Comparison of ENCODE assay signal across 38 mouse cellular contexts in genomic region chr11:58138821-58139220, GRCm38 (mm10). TPM values are rescaled to one million over a fixed set of nuclear protein-coding genes. Genes with fewer than 3 reads are reported as not detected.
A peak's percentile ranks its signal among the peaks of the same experiment; 100 is the strongest.
DNase-seq lines count a peak whose midpoint lies in the region; ATAC-seq lines count a peak whose summit lies in the region.
"Had no signal": no experiment of that assay in that cellular context is flagged by ENCODE, and none has a peak within 500 bp of the region (broad histone marks: within the 10 kb centered on the region; RNA-seq: fewer than 3 reads in every experiment).

No protein-coding gene starts in this region.

- peaks cover 98% of the 10 kb centered on the region for H3K36me3 ChIP-seq in hindbrain, embryonic 10.5 days
- peaks cover 80% of the 10 kb centered on the region for H3K36me3 ChIP-seq in hindbrain, embryonic 12.5 days
- H3K36me3 ChIP-seq in liver, embryonic 11.5 days (ENCODE audit: control insufficient read depth, insufficient read depth, low read length): peaks cover 48% of the 10 kb centered on the region

- peak; percentile 16 for DNase-seq in hindbrain, embryonic 10.5 days (ENCODE audit: low spot score)
- DNase-seq in T-cell, adult 2 months (ENCODE audit: low spot score): peak; percentile 12
- peak; percentile 44 for DNase-seq in naive thymus-derived CD4-positive, alpha-beta T cell, adult 2 months (ENCODE audit: low read depth)
- peak; percentile 37 to 38 for DNase-seq in thymus, postnatal 10 days (ENCODE audit: low spot score in 2 of 2)
- no peak for DNase-seq in liver, embryonic 11.5 days (ENCODE audit: low spot score)
- DNase-seq in adrenal gland, adult 18-20 months (ENCODE audit: low spot score in 2 of 2): no peak
- no peak for DNase-seq in right cerebral cortex, adult 18-20 months
- DNase-seq: adrenal gland, postnatal 14 days; cerebellum, adult 11-12 months; cerebellum, adult 9-11 months; gastrocnemius, postnatal 25 days; heart, adult 18-20 months; heart, postnatal 10 days; kidney, adult 9 months; kidney, postnatal 14 days; liver, postnatal 0 days; lung, postnatal 36 days; right cerebral cortex, postnatal 14 days had no signal

- H3K4me3 ChIP-seq in hindbrain, embryonic 10.5 days: no peak overlapping the region
- H3K4me3 ChIP-seq in hindbrain, embryonic 12.5 days: no peak overlapping the region
- H3K4me3 ChIP-seq in liver, embryonic 11.5 days (ENCODE audit: low read depth, low read length): no peak overlapping the region
- H3K4me3 ChIP-seq: embryonic facial prominence, embryonic 13.5 days; forebrain, embryonic 10.5 days; forebrain, embryonic 15.5 days; left cerebral cortex, adult 2 months; limb, embryonic 13.5 days; liver, embryonic 12.5 days; midbrain, embryonic 13.5 days; neural tube, embryonic 12.5 days had no signal

- H3K27ac ChIP-seq in hindbrain, embryonic 10.5 days: no peak overlapping the region; the same call in 1 of the 2 replicates
- H3K27ac ChIP-seq in hindbrain, embryonic 12.5 days: no peak overlapping the region
- H3K27ac ChIP-seq in liver, embryonic 11.5 days (ENCODE audit: low read depth, low read length): no peak overlapping the region
- H3K27ac ChIP-seq: embryonic facial prominence, embryonic 13.5 days; forebrain, embryonic 10.5 days; forebrain, embryonic 15.5 days; left cerebral cortex, adult 2 months; limb, embryonic 13.5 days; liver, embryonic 12.5 days; midbrain, embryonic 13.5 days; neural tube, embryonic 12.5 days had no signal

- no peaks in the 10 kb centered on the region for H3K27me3 ChIP-seq in hindbrain, embryonic 10.5 days (ENCODE audit: insufficient read depth, poor library complexity, severe bottlenecking)
- no peaks in the 10 kb centered on the region for H3K27me3 ChIP-seq in hindbrain, embryonic 12.5 days
- H3K27me3 ChIP-seq in liver, embryonic 11.5 days (replicated peaks; ENCODE audit: control insufficient read depth, insufficient read depth, low read length): no peaks in the 10 kb centered on the region
- H3K27me3 ChIP-seq: embryonic facial prominence, embryonic 13.5 days; forebrain, embryonic 15.5 days; limb, embryonic 13.5 days; liver, embryonic 12.5 days; midbrain, embryonic 13.5 days; neural tube, embryonic 12.5 days had no signal

- no peak overlapping the region for H3K9ac ChIP-seq in hindbrain, embryonic 12.5 days
- H3K9ac ChIP-seq in liver, embryonic 11.5 days (ENCODE audit: low read depth, low read length): no peak overlapping the region
- H3K9ac ChIP-seq: embryonic facial prominence, embryonic 13.5 days; forebrain, embryonic 15.5 days; limb, embryonic 13.5 days; liver, embryonic 12.5 days; liver, postnatal 0 days; midbrain, embryonic 13.5 days; neural tube, embryonic 12.5 days had no signal

- H3K9me3 ChIP-seq in hindbrain, embryonic 10.5 days: no peaks in the 10 kb centered on the region
- no peaks in the 10 kb centered on the region for H3K9me3 ChIP-seq in hindbrain, embryonic 12.5 days (replicated peaks)
- no peaks in the 10 kb centered on the region for H3K9me3 ChIP-seq in liver, embryonic 11.5 days (ENCODE audit: control insufficient read depth, low read length)
- H3K9me3 ChIP-seq: embryonic facial prominence, embryonic 13.5 days; forebrain, embryonic 10.5 days; forebrain, embryonic 15.5 days; limb, embryonic 13.5 days; liver, embryonic 12.5 days; midbrain, embryonic 13.5 days; neural tube, embryonic 12.5 days had no signal

- peaks cover 7% of the 10 kb centered on the region; the same call in 1 of the 2 replicates for H3K4me1 ChIP-seq in hindbrain, embryonic 10.5 days (replicated peaks)
- H3K4me1 ChIP-seq in hindbrain, embryonic 12.5 days: no peaks in the 10 kb centered on the region
- H3K4me1 ChIP-seq in liver, embryonic 11.5 days (replicated peaks; ENCODE audit: control insufficient read depth, insufficient read depth, low read length): no peaks in the 10 kb centered on the region
- H3K4me1 ChIP-seq: embryonic facial prominence, embryonic 13.5 days; forebrain, embryonic 10.5 days; forebrain, embryonic 15.5 days; limb, embryonic 13.5 days; liver, embryonic 12.5 days; midbrain, embryonic 13.5 days; neural tube, embryonic 12.5 days had no signal

- H3K4me2 ChIP-seq in hindbrain, embryonic 12.5 days (replicated peaks): no peak overlapping the region
- no peak overlapping the region for H3K4me2 ChIP-seq in liver, embryonic 11.5 days
- H3K4me2 ChIP-seq: embryonic facial prominence, embryonic 13.5 days; forebrain, embryonic 15.5 days; heart, embryonic 11.5 days; limb, embryonic 13.5 days; liver, embryonic 12.5 days; midbrain, embryonic 13.5 days; neural tube, embryonic 12.5 days had no signal

- 85% methylated on average over 11 of the region's 11 CpGs for WGBS in hindbrain, embryonic 10.5 days
- WGBS in hindbrain, embryonic 12.5 days: 81% methylated on average over 11 of the region's 11 CpGs
- 83% methylated on average over 11 of the region's 11 CpGs for WGBS in liver, embryonic 11.5 days

- no peak for ATAC-seq in hindbrain, embryonic 12.5 days (ENCODE audit: low FRiP score)
- ATAC-seq in liver, embryonic 11.5 days (replicated peaks; ENCODE audit: low FRiP score): no peak
- ATAC-seq: activated CD4-positive, CD25-positive, alpha-beta regulatory T cell, adult 4 months; forebrain, embryonic 15.5 days; intestine, postnatal 0 days; liver, embryonic 12.5 days; liver, postnatal 0 days; midbrain, embryonic 13.5 days had no signal

RNA-seq across cellular contexts. Expression of gene Gemin5, which starts 29.5 kb away (rescaled TPM):
- 27.0 and 31.8 TPM in 2 replicates for polyA plus RNA-seq in hindbrain, embryonic 10.5 days (2016; fragmentation: Nextera tagmentation; extraction: Ambion mirVana)
- polyA plus RNA-seq in hindbrain, embryonic 12.5 days (2016; fragmentation: Nextera tagmentation; extraction: Ambion mirVana): 22.5 and 24.2 TPM in 2 replicates
- 36.6 and 41.1 TPM in 2 replicates for polyA plus RNA-seq in liver, embryonic 11.5 days (2014; fragmentation: Nextera tagmentation; extraction: Ambion mirVana)
- 10 to 100 TPM; 22.2 to 22.9 TPM for total RNA-seq in adrenal gland, adult 18-20 months (2021)

RNA-seq across cellular contexts. Expression of gene Mrpl22, which starts 32.6 kb away (rescaled TPM):
- polyA plus RNA-seq in hindbrain, embryonic 10.5 days (2016; fragmentation: Nextera tagmentation; extraction: Ambion mirVana): 140 TPM in 2 replicates
- 98.3 and 102 TPM in 2 replicates for polyA plus RNA-seq in hindbrain, embryonic 12.5 days (2016; fragmentation: Nextera tagmentation; extraction: Ambion mirVana)
- polyA plus RNA-seq in liver, embryonic 11.5 days (2014; fragmentation: Nextera tagmentation; extraction: Ambion mirVana): 178 and 190 TPM in 2 replicates
- total RNA-seq in adrenal gland, adult 18-20 months (2021): 10 to 100 TPM; 56.9 to 69.4 TPM

RNA-seq across cellular contexts. Expression of gene Cnot8, which starts 34.9 kb away (rescaled TPM):
- 103 and 106 TPM in 2 replicates for polyA plus RNA-seq in hindbrain, embryonic 10.5 days (2016; fragmentation: Nextera tagmentation; extraction: Ambion mirVana)
- 105 and 109 TPM in 2 replicates for polyA plus RNA-seq in hindbrain, embryonic 12.5 days (2016; fragmentation: Nextera tagmentation; extraction: Ambion mirVana)
- polyA plus RNA-seq in liver, embryonic 11.5 days (2014; fragmentation: Nextera tagmentation; extraction: Ambion mirVana): 75.7 and 77.6 TPM in 2 replicates
- total RNA-seq in adrenal gland, adult 18-20 months (2021): 10 to 100 TPM; 40.9 to 47.1 TPM

RNA-seq across cellular contexts. Expression of gene Gm12248, which starts 45.9 kb away (rescaled TPM):
- 0.17 TPM in 1 of 2 replicates, not detected in the other for polyA plus RNA-seq in hindbrain, embryonic 10.5 days (2016; fragmentation: Nextera tagmentation; extraction: Ambion mirVana)
- polyA plus RNA-seq in hindbrain, embryonic 12.5 days (2016; fragmentation: Nextera tagmentation; extraction: Ambion mirVana): 0.14 TPM in 1 of 2 replicates, not detected in the other
- polyA plus RNA-seq in liver, embryonic 11.5 days (2014; fragmentation: Nextera tagmentation; extraction: Ambion mirVana): not detected in 2 replicates
- total RNA-seq in adrenal gland, adult 18-20 months (2021): under 1 TPM; 0.19 to 0.27 TPM
- total RNA-seq: gastrocnemius, adult 18-20 months; gastrocnemius, postnatal 25 days; heart, adult 18-20 months; heart, postnatal 10 days; hematopoietic stem cell, adult 5-6 weeks; layer of hippocampus, postnatal 14 days; left cerebral cortex, adult 2 months; left cerebral cortex, postnatal 25 days; megakaryocyte, adult 5-6 weeks had no signal
- polyA plus RNA-seq: embryonic facial prominence, embryonic 13.5 days; forebrain, embryonic 10.5 days; forebrain, embryonic 15.5 days; frontal cortex, adult 2 months; heart, embryonic 11.5 days; intestine, postnatal 0 days; limb, embryonic 13.5 days; liver, embryonic 12.5 days; liver, postnatal 0 days; lung, embryonic 16.5 days; midbrain, embryonic 13.5 days; neural tube, embryonic 12.5 days; stomach, embryonic 16.5 days had no signal

Comparison
In these comparisons a context has a peak if more than half of its experiments do, and no peak if none do; other contexts are left out.
1. DNase-seq: peak in hindbrain, embryonic 10.5 days (single experiment), T-cell, adult 2 months (single experiment), naive thymus-derived CD4-positive, alpha-beta T cell, adult 2 months (single experiment) and thymus, postnatal 10 days (2 of 2); none in liver, embryonic 11.5 days (single experiment), adrenal gland, adult 18-20 months (0 of 2) and right cerebral cortex, adult 18-20 months (single experiment).